Mouse (Mus musculus) MN1 (cell line): Measurements from ENCODE around the gene Adgrg1.
A peak's percentile ranks its signal among the peaks of the same experiment; 100 is the strongest.

Experiments
- DNase-seq: peaks from one replicate; pipeline ENCODE4 v3.0.0-alpha.2; 2016; ENCODE audit warnings: low spot score

Adgrg1 gene

GRCm38 (mm10) chr8:94976651-94977417 is 2.3 kb downstream of the Adgrg1 start:
- no peak for DNase-seq

DNA sequence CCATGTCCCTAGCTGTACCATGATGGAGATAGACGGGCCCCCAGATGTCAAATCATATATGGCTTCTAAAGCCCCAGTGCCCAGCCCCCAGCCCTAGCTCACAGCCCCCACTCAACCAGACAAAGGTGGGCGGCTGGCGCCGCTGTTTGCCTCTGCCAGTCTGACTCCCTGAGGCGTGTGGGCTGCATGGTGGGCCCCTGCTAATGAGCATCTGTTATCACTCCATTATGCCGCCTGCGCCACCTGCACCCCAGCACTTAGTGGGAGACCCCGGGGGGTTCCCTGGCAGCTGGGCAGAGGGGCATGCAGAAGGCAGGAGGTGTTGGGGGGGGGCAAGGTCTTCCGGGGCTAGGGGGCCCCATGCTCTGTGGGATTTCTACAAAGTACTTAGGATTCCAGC is 3.6 kb downstream of the Adgrg1 start:
- DNase-seq, result no peak

DNA sequence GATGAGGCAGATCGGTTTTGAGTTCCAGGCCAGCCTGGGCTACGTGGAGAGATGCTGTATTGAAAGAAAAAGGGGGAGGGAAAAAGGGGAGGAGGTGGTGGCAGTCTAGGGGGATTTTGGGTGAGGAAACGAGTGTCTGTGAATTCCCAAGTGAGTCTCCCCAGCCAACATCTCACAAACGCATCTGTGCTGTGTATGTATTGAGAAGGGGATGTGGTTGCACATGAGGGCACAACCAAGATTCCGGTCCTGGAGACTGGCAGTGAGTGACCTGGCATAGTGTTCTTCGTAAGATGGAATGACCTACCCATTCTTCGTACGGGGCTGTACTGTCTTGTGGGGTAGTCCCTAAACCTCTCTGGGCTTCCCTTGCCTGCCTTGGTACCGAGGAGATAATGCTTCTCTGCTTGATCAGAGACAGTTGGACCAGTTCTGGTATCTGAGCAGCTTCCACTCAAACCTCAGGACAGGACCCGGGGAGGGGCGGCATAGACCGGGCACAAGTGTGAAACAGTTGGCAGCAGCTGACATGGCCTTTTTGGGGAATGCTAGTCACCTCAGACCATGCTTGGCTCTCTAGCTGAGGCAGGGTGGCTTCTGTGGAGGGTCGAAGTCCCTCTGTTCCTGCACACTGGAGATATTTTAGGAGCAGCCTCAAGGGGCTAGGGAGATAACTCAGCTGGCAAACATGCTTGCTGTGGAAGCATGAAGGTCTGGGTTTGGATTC is 4.2 kb downstream of the Adgrg1 start:
- no peak for DNase-seq

DNA sequence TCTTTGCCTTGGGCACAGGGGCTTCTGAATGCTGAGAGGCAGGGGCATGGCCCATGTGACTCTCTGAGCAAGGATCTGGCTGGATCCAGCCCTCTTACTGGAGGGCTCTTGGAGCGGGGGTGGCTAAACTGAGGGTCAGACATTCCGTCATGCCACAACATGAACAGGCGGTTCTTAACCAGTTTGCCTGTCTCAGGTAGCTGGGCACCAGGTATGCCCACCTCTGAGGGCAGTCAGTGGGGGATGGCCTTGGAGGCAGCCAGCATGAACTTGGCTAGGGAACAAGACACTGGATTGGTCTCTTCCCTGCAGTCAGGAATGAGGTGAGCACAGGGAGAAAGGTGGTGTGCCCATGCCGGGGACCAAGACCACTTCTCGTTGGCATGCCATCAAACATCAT is 5.6 kb downstream of the Adgrg1 start:
- no peak for DNase-seq

GRCm38 (mm10) chr8:94980976-94981375 is 6.4 kb downstream of the Adgrg1 start:
- no peak for DNase-seq

- peak; percentile 67 for DNase-seq
These were observed 7.3 kb downstream of the Adgrg1 start for GRCm38 (mm10) chr8:94981848-94982247.

- no peak for DNase-seq
These were observed 8.6 kb downstream of the Adgrg1 start for GRCm38 (mm10) chr8:94983146-94983545.

DNA sequence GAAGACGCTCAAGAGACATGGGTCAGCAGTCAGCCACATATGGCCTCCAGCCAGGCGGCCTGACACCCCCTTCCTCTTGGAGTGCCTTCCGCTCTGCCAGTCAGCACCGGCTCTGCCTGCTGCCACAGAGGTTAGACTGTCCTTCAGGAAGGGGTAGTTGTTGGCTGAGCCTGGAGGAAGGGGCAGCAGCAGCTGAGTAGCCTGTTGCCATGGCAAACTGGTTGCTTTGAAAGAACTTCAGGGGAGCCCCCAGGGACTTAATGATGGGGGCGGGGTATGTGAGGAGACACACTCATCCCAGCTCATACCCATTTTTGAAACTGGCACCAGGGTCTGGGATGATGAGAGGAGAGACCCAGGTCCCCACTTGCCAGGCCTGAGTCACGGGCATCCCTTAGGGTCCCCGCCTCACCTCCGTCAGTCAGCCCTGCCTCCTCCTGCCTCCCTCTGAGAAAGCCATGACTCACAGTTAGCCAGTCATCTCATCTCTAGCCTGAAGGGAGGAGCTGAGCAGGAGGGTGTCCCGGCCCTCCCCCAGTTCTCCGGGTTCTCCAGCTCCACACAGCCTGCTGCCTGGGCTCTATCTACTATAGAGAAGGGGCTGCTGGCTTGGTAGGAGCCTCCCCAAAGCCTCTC is 9.4 kb downstream of the Adgrg1 start:
- DNase-seq, result peak; percentile 52

DNA sequence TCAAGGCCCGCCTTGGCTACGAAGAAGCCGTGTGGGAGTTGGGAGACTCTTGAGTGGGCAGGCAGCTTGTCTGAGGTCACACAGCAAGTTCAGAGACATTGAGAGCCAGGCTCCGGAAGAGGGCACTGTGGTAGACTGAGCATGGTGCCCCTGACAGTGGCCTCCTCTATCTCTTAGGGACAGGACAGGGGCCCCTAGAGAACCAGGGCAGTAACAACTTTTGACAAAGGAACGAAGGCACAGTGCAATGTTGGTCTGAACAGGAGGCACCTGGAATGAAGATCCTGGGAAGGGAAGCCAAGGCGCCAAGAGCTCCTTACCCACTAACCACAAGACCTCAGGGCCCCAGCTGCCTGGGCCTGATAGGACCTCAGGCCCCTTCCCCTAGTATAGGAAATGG is 10.5 kb downstream of the Adgrg1 start:
- no peak for DNase-seq

DNA sequence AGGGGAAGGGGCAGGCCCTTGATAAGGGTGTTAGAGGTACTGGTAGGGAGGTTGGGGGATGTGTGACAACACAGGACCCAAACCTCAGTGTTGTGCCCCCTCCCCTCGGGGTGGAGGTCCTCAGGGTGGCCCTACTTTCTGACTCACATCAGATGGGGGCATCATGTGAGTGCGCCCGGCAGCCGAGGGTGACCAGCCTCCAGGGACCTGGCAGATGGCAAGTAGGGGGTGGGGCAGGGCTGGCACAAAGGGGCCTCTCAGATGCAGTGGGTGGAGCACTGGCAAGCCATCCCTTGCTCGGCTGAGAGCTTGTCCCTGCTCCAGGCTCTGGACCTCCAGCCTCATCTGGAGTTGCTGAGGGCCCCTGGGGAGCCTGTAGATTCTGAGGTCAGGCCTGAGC is 12.1 kb downstream of the Adgrg1 start:
- DNase-seq, result peak; percentile 45

DNA sequence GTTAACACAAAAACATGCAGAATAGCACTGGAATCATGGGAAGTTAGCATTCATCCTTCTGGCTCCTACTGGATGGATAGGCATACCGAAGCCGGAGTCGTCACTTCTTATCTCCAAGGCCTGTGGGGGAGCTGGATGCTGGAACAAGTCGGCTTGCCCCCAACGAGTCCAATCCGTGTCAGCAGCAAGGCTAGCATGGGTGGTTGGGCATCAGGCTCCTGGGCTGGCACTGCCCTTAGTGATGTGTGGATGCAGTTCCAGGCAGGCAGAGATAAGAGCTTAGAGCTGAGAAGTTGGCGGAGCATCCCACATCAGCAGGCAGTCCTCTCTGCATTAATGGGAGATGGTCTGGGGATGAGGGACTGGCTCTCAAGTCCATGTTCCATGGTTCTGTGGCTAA is 13.0 kb downstream of the Adgrg1 start:
- DNase-seq, result no peak

GRCm38 (mm10) chr8:94988619-94989018 is 14.1 kb downstream of the Adgrg1 start:
- no peak for DNase-seq

GRCm38 (mm10) chr8:94989711-94990110 is 15.2 kb downstream of the Adgrg1 start:
- no peak for DNase-seq

GRCm38 (mm10) chr8:94990598-94991453 is 16.3 kb downstream of the Adgrg1 start:
- DNase-seq, result no peak

- DNase-seq, result no peak
These were observed 17.0 kb downstream of the Adgrg1 start for GRCm38 (mm10) chr8:94991454-94991994.

DNA sequence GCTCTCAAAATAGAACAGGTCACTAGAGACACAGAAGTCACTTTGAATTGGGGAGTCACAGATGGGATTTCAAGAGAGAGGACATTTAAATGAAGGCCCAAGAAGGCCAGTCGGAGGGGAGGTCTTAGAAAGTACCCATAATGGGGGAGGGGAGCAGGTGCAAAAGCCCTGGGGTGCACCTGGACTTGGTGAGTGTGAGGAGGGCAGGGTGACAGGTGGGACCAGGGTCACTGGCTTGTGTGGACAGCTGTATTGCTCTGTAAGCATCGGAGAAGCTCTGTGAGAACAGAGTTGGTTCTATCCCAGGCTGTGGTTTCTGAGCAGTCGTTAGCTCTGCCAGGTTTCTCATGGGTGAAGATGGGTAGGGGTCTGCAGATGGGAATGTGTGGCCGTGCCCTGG is 17.5 kb downstream of the Adgrg1 start:
- DNase-seq, result no peak

GRCm38 (mm10) chr8:94992534-94992933 is 18.0 kb downstream of the Adgrg1 start:
- no peak for DNase-seq

- DNase-seq, result no peak
These were observed 18.6 kb downstream of the Adgrg1 start for GRCm38 (mm10) chr8:94992996-94993724.

DNA sequence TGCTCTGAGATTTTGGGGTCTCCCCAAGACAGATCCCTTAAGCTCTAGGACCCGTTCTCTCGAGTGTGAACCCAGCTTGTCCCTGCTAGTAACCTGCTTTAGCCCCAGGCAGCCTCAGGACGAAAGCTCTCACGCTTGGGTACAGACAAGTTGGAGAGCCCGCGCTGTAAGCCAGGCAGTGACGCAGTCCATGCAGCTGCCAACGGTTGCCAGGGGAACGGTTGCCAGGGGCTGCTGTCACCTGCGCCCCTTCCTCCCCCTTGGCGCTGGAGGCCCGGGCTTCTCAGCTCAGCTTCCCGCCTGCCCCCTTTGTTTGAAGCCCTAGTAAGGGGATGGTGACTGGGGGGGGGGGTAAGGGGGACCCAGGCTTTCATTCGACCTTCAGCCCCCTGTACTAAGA is 19.5 kb downstream of the Adgrg1 start:
- DNase-seq, result peak; percentile 42

DNA sequence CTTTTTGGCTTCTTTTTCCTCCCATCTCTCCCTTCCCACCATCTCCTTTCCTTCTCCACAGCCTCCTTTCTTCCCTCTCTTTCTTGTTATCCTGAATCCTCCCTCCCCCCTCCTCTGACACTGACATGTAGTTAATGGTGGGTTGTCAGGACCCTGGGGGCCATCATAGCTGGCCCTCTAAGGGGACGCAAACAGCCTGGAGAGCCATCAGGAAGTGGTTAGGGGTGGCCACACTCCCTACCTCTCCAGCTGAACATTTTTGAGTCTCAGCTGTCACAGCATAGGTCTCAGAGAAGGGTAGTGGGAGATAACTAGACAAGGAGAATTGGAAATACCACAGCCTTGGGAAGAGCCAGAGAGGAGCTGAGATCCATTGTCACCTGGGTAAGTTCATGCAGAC is 20.0 kb downstream of the Adgrg1 start:
- DNase-seq, result no peak

DNA sequence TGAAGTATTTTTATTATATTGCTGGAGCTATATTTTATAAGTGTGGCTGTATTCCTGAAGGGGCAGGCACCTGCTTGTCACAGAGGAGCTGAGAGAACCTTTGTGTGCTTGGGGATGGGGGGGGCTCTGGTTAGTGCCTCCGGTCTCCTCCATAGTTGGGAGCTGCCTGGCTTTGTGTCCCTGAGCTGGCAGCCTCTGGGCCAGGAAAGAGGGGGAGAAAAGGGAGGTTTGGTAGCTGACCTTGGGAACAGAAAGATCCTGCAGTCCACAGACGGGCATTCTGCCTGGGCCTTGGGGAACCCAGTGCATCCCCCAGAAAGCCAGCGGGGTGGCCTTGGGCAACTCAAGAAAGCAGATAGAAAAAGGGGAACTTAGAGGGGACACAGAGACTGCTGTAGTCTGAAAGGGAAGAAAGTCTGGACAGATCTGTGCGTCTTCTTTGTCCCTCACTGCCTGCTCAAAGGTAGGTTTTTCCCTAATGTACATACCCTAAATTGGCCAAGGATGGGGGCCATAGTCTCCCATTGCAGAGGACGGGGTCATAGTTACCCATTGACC is 20.9 kb downstream of the Adgrg1 start:
- no peak for DNase-seq
